Mouse (Mus musculus) hindbrain, embryonic 11.5 days (tissue): ENCODE results near the gene Ambra1. TPM values are rescaled to one million over a fixed set of nuclear protein-coding genes. Genes with fewer than 3 reads are reported as not detected.

Experiments used
- ATAC-seq: fragments of 200-750 bp; cut with Nextera tagmentation; 2 replicates; pipeline ENCODE4 v1.8.0; 2017; ENCODE audit warnings: mild to moderate bottlenecking, moderate TSS enrichment, moderate library complexity; ENCODE audit not compliant: low FRiP score
- DNase-seq: peaks from one replicate; pipeline ENCODE4 v3.0.0-alpha.2; 2015; ENCODE audit warnings: low spot score
- H3K27ac ChIP-seq: fragments of 300-500 bp; sonication (generic); 2 replicates; pipeline ENCODE4 v1.5.1; 2014; ENCODE audit warnings: mild to moderate bottlenecking, low read depth, low read length
- H3K27me3 ChIP-seq: fragments of 300-500 bp; sonication (generic); 2 replicates; pipeline ENCODE4 v1.6.1; 2014; ENCODE audit warnings: mild to moderate bottlenecking, low read length, moderate library complexity, mixed read lengths; ENCODE audit not compliant: control insufficient read depth, insufficient read depth
- H3K36me3 ChIP-seq: fragments of 300-500 bp; sonication (generic); 2 replicates; pipeline ENCODE4 v1.6.1; 2014; ENCODE audit warnings: mild to moderate bottlenecking, low read length, moderate library complexity, mixed read lengths; ENCODE audit not compliant: control insufficient read depth, insufficient read depth
- H3K4me1 ChIP-seq: fragments of 300-500 bp; sonication (generic); replicated peaks from 2 replicates; pipeline ENCODE4 v1.6.1; 2014; ENCODE audit warnings: low read length, mixed read lengths; ENCODE audit not compliant: control insufficient read depth, insufficient read depth
- H3K4me2 ChIP-seq: fragments of 300-500 bp; sonication (generic); replicated peaks from 2 replicates; pipeline ENCODE4 v1.6.1; 2014; ENCODE audit warnings: mild to moderate bottlenecking, low read depth, low read length
- H3K4me3 ChIP-seq: fragments of 300-500 bp; sonication (generic); 2 replicates; pipeline ENCODE4 v1.5.1; 2014; ENCODE audit warnings: low read depth, low read length
- H3K9ac ChIP-seq: fragments of 300-500 bp; sonication (generic); 2 replicates; pipeline ENCODE4 v1.6.1; 2014; ENCODE audit warnings: low read depth, low read length
- H3K9me3 ChIP-seq: fragments of 300-500 bp; sonication (generic); 2 replicates; pipeline ENCODE4 v1.6.1; 2016; ENCODE audit warnings: low read length; ENCODE audit not compliant: control insufficient read depth
- WGBS: fragments of 180-500 bp; shearing (Covaris S2); extraction: QIAGEN DNeasy Blood & Tissue Kit; methylation state at CpG from one replicate; pipeline ENCODE4 v1.1.7; 2014; 5-methylcytosine and 5-hydroxymethylcytosine counted together
- polyA plus RNA-seq: library from polyadenylated mRNA; unstranded; fragments of >200 nt; fragmentation: Nextera tagmentation; extraction: Ambion mirVana; gene quantifications from 2 replicates; pipeline ENCODE4 v1.2.1, GENCODE M21; 2014

Ambra1 gene
- 19.0 and 19.2 TPM in 2 replicates for polyA plus RNA-seq

DNA sequence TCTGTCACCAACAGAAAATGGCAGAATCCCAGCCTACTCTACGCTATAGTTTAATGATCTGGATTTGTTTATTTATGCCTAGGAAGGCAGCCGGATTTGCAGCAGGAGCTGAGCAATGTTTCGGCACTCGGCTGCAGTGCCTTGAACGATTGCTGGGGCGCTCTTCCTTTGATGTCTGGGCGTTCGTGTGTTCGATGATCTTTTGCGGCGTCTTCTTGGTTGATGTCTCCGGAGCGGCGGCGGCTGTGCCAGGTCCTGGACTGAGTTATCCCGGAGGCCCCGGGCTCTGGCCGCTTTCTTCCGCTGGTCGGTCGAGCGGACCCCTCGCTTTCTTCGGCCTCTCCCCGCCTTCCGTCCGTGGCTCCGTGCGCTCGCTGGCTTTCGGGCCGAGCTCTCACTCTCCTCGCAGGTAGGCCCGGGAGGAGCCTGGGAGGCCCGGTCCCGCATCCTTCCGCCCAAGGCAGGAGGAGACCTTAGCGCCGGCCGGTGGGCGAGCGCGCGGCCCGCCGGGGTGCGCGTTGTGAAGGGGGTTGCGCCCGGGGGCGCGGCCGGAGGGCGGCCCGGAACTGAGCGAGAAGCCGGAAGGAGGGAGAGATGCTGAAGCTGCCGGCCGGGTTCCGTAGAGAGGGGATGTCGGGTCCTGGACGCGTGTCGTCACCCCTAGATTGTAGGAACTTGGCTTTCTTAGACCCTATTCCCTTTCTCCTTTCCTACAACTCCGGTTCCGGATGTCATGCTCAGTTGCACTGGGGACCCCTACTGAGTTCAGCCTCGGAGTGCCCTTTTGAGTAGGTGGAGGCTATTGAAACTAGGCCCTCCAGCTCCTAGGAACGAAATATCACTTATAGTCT lies at the start of gene Ambra1:
Ambra1 (plus strand) TSS at position 164 of the 851 bp plus-strand sequence.
- Histone ChIP-seq H3K4me1 (no peaks in the 10 kb centered on the region), H3K4me2 (peak within 1 kb of the TSS; percentile 50), H3K9me3 (no peaks in the 10 kb centered on the region), H3K27ac (peak within 1 kb of the TSS; percentile 92), H3K27me3 (no peaks in the 10 kb centered on the region), H3K4me3 (peak within 1 kb of the TSS; percentile 99), H3K36me3 (no peaks in the 10 kb centered on the region), H3K9ac (peak within 1 kb of the TSS; percentile 97)
- WGBS, result under 1% methylated on average over 55 of the region's 68 CpGs
- ATAC-seq (peak; percentile 91), DNase-seq (peak; percentile 98)

DNA sequence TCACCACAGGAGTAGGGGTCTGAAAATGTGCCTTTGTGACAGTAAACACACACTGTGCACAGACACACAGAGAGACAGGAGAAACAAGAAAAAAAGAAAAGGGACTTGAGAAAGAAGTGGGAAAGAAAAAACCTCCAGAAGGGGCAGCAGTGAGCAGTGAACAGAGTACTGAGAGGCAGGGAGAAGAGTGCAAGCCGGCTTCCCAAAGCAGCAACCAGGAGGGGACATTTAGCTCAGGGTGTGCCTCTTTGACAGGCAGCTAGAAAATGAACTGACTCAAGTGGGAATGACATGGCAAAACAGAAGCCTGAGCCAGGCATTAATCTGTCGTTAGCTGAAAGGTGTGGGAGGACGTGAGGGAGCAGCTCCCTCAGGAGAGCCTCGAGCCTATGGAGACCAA lies 47.1 kb upstream of the Ambra1 start:
- no peak overlapping the region for H3K4me3 ChIP-seq
- H3K4me1 ChIP-seq, result no peaks in the 10 kb centered on the region
- no peaks in the 10 kb centered on the region for H3K27me3 ChIP-seq
- no peaks in the 10 kb centered on the region for H3K9me3 ChIP-seq
- 52% methylated on average over 4 of the region's 4 CpGs for WGBS
- DNase-seq (peak; percentile 58), ATAC-seq (no peak)
- H3K36me3 ChIP-seq, result no peaks in the 10 kb centered on the region
- no peak overlapping the region for H3K4me2 ChIP-seq
- no peak overlapping the region for H3K9ac ChIP-seq
- H3K27ac ChIP-seq, result no peak overlapping the region

DNA sequence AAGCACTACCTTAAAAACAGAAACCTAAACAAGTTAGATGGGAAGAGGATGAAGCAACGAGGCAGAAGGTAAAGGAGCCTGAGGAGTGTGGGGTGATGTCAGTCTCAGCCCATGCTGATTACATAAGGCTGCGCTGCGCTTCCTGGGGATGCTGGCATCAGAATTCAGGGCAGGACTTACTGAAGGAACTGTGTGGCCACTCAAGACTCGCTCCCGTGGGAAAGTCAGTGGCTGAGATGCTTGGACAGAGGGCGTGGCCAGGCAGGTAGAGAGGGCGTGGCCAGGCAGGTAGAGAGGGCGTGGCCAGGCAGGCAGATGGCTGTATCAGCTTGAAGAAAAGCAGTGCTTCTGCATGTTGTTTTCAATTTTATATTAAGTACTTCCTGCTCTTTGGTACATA lies 46.0 kb upstream of the Ambra1 start:
- Histone ChIP-seq H3K9ac (no peak overlapping the region), H3K27me3 (no peaks in the 10 kb centered on the region), H3K4me2 (no peak overlapping the region), H3K4me1 (no peaks in the 10 kb centered on the region), H3K36me3 (no peaks in the 10 kb centered on the region), H3K4me3 (no peak overlapping the region), H3K27ac (no peak overlapping the region), H3K9me3 (no peaks in the 10 kb centered on the region)
- no peak for DNase-seq
- 77% methylated on average over 8 of the region's 8 CpGs for WGBS
- ATAC-seq, result no peak

GRCm38 (mm10) chr2:91689452-91689851 lies 40.5 kb upstream of the Ambra1 start:
- Histone ChIP-seq H3K4me2 (no peak overlapping the region), H3K27me3 (no peaks in the 10 kb centered on the region), H3K4me1 (no peaks in the 10 kb centered on the region), H3K27ac (no peak overlapping the region), H3K9ac (no peak overlapping the region), H3K4me3 (no peak overlapping the region), H3K9me3 (no peaks in the 10 kb centered on the region), H3K36me3 (no peaks in the 10 kb centered on the region)
- WGBS, result 87% methylated on average over 7 of the region's 7 CpGs
- ATAC-seq, result no peak
- no peak for DNase-seq

GRCm38 (mm10) chr2:91695436-91696224 lies 34.3 kb upstream of the Ambra1 start:
- Histone ChIP-seq H3K27me3 (no peaks in the 10 kb centered on the region), H3K4me1 (no peaks in the 10 kb centered on the region), H3K9me3 (no peaks in the 10 kb centered on the region), H3K9ac (no peak overlapping the region), H3K36me3 (no peaks in the 10 kb centered on the region), H3K27ac (no peak overlapping the region), H3K4me3 (no peak overlapping the region), H3K4me2 (no peak overlapping the region)
- 92% methylated on average over 10 of the region's 10 CpGs for WGBS
- no peak for DNase-seq
- no peak for ATAC-seq

- no peak overlapping the region for H3K9ac ChIP-seq
- H3K4me2 ChIP-seq, result no peak overlapping the region
- H3K36me3 ChIP-seq, result no peaks in the 10 kb centered on the region
- WGBS, result 96% methylated on average over 1 of the region's 1 CpGs
- H3K4me1 ChIP-seq, result no peaks in the 10 kb centered on the region
- DNase-seq, result no peak
- ATAC-seq, result no peak
- no peaks in the 10 kb centered on the region for H3K9me3 ChIP-seq
- H3K4me3 ChIP-seq, result no peak overlapping the region
- no peak overlapping the region for H3K27ac ChIP-seq
- no peaks in the 10 kb centered on the region for H3K27me3 ChIP-seq
Observed at GRCm38 (mm10) chr2:91696225-91696590, 33.7 kb upstream of the Ambra1 start.

GRCm38 (mm10) chr2:91699225-91699624 lies 30.7 kb upstream of the Ambra1 start:
- no peak for ATAC-seq
- DNase-seq, result no peak
- no peak overlapping the region for H3K4me3 ChIP-seq
- H3K36me3 ChIP-seq, result no peaks in the 10 kb centered on the region
- H3K9me3 ChIP-seq, result no peaks in the 10 kb centered on the region
- WGBS, result 95% methylated on average over 1 of the region's 1 CpGs
- H3K27ac ChIP-seq, result no peak overlapping the region
- H3K9ac ChIP-seq, result no peak overlapping the region
- H3K4me2 ChIP-seq, result no peak overlapping the region
- no peaks in the 10 kb centered on the region for H3K4me1 ChIP-seq
- H3K27me3 ChIP-seq, result no peaks in the 10 kb centered on the region

GRCm38 (mm10) chr2:91701366-91701765 lies 28.6 kb upstream of the Ambra1 start:
- whole genome bisulfite sequencing, result 96% methylated on average over 2 of the region's 2 CpGs
- Histone ChIP-seq H3K27me3 (no peaks in the 10 kb centered on the region), H3K4me2 (no peak overlapping the region), H3K4me1 (no peaks in the 10 kb centered on the region), H3K27ac (no peak overlapping the region), H3K9ac (no peak overlapping the region), H3K9me3 (no peaks in the 10 kb centered on the region), H3K4me3 (no peak overlapping the region), H3K36me3 (no peaks in the 10 kb centered on the region)
- DNase-seq (no peak), ATAC-seq (no peak)
